Mouse (Mus musculus): ENCODE data around the gene Actl6b. TPM values are rescaled to one million over a fixed set of nuclear protein-coding genes. Genes with fewer than 3 reads are reported as not detected.

Gene Actl6b
- polyA plus RNA-seq, 1 experiment: not detected

GRCm38 (mm10) chr5:137519691-137520550 lies 33.4 kb upstream of the Actl6b start:
- Histone ChIP-seq H3K4me3 (replicated peaks) (no peak overlapping the region), H3K36me3 (replicated peaks; ENCODE audit: low read length) (peaks cover 80% of the 10 kb centered on the region), H3K27me3 (replicated peaks) (no peaks in the 10 kb centered on the region), H3K9me3 (no peaks in the 10 kb centered on the region), H3K4me1 (peaks cover 32% of the 10 kb centered on the region)
- TF ChIP-seq GATA1 (IDR thresholded peaks at IDR 0.05; ENCODE audit: borderline replicate concordance, low read length) (no peak), FLI1 (IDR thresholded peaks at IDR 0.05; ENCODE audit: low read length) (no peak)

- H3K36me3 ChIP-seq (replicated peaks; ENCODE audit: low read length): peaks cover 99% of the 10 kb centered on the region
- no peaks in the 10 kb centered on the region for H3K27me3 ChIP-seq (replicated peaks)
- no peak overlapping the region for H3K4me3 ChIP-seq (replicated peaks)
- H3K9me3 ChIP-seq: no peaks in the 10 kb centered on the region
- H3K4me1 ChIP-seq: peaks cover 18% of the 10 kb centered on the region
- TF ChIP-seq GATA1 (IDR thresholded peaks at IDR 0.05; ENCODE audit: borderline replicate concordance, low read length): no peak
- no peak for TF ChIP-seq FLI1 (IDR thresholded peaks at IDR 0.05; ENCODE audit: low read length)
Observed at GRCm38 (mm10) chr5:137521861-137522260, 31.5 kb upstream of the Actl6b start.

GRCm38 (mm10) chr5:137522711-137523110 lies 30.6 kb upstream of the Actl6b start:
- TF ChIP-seq FLI1 (IDR thresholded peaks at IDR 0.05; ENCODE audit: low read length): no peak
- no peak for TF ChIP-seq GATA1 (IDR thresholded peaks at IDR 0.05; ENCODE audit: borderline replicate concordance, low read length)
- H3K27me3 ChIP-seq (replicated peaks): no peaks in the 10 kb centered on the region
- H3K9me3 ChIP-seq: no peaks in the 10 kb centered on the region
- peaks cover 99% of the 10 kb centered on the region for H3K36me3 ChIP-seq (replicated peaks; ENCODE audit: low read length)
- no peak overlapping the region for H3K4me3 ChIP-seq (replicated peaks)
- H3K4me1 ChIP-seq: peaks cover 10% of the 10 kb centered on the region

- Histone ChIP-seq H3K27me3 (replicated peaks) (no peaks in the 10 kb centered on the region), H3K4me1 (peaks cover 12% of the 10 kb centered on the region), H3K4me3 (replicated peaks) (no peak overlapping the region), H3K36me3 (replicated peaks; ENCODE audit: low read length) (peaks cover 99% of the 10 kb centered on the region), H3K9me3 (no peaks in the 10 kb centered on the region)
- no peak for TF ChIP-seq GATA1 (IDR thresholded peaks at IDR 0.05; ENCODE audit: borderline replicate concordance, low read length)
- no peak for TF ChIP-seq FLI1 (IDR thresholded peaks at IDR 0.05; ENCODE audit: low read length)
Observed at GRCm38 (mm10) chr5:137523396-137524250, 29.7 kb upstream of the Actl6b start.

GRCm38 (mm10) chr5:137524251-137524515 lies 29.1 kb upstream of the Actl6b start:
- Histone ChIP-seq H3K27me3 (replicated peaks) (no peaks in the 10 kb centered on the region), H3K4me3 (replicated peaks) (no peak overlapping the region), H3K9me3 (no peaks in the 10 kb centered on the region), H3K36me3 (replicated peaks; ENCODE audit: low read length) (peaks cover 99% of the 10 kb centered on the region), H3K4me1 (peaks cover 17% of the 10 kb centered on the region)
- TF ChIP-seq FLI1 (IDR thresholded peaks at IDR 0.05; ENCODE audit: low read length) (no peak), GATA1 (IDR thresholded peaks at IDR 0.05; ENCODE audit: borderline replicate concordance, low read length) (no peak)

- Histone ChIP-seq H3K9me3 (no peaks in the 10 kb centered on the region), H3K27me3 (replicated peaks) (no peaks in the 10 kb centered on the region), H3K4me1 (peaks cover 22% of the 10 kb centered on the region), H3K4me3 (replicated peaks) (no peak overlapping the region), H3K36me3 (replicated peaks; ENCODE audit: low read length) (peaks cover 99% of the 10 kb centered on the region)
- TF ChIP-seq GATA1 (IDR thresholded peaks at IDR 0.05; ENCODE audit: borderline replicate concordance, low read length) (no peak), FLI1 (IDR thresholded peaks at IDR 0.05; ENCODE audit: low read length) (no peak)
Observed at GRCm38 (mm10) chr5:137524671-137525070, 28.6 kb upstream of the Actl6b start.

- Histone ChIP-seq H3K36me3 (replicated peaks; ENCODE audit: low read length) (peaks cover 99% of the 10 kb centered on the region), H3K4me3 (replicated peaks) (no peak overlapping the region), H3K27me3 (replicated peaks) (no peaks in the 10 kb centered on the region), H3K4me1 (peaks cover 30% of the 10 kb centered on the region), H3K9me3 (no peaks in the 10 kb centered on the region)
- TF ChIP-seq GATA1 (IDR thresholded peaks at IDR 0.05; ENCODE audit: borderline replicate concordance, low read length): no peak
- TF ChIP-seq FLI1 (IDR thresholded peaks at IDR 0.05; ENCODE audit: low read length): no peak
Observed at GRCm38 (mm10) chr5:137525511-137525910, 27.8 kb upstream of the Actl6b start.

- H3K9me3 ChIP-seq: no peaks in the 10 kb centered on the region
- no peak for TF ChIP-seq GATA1 (IDR thresholded peaks at IDR 0.05; ENCODE audit: borderline replicate concordance, low read length)
- TF ChIP-seq FLI1 (IDR thresholded peaks at IDR 0.05; ENCODE audit: low read length): no peak
Observed at GRCm38 (mm10) chr5:137526192-137526936, 27.0 kb upstream of the Actl6b start.

GRCm38 (mm10) chr5:137527413-137527812 lies 25.9 kb upstream of the Actl6b start:
- no peak overlapping the region for H3K4me3 ChIP-seq (replicated peaks)
- peaks cover 39% of the 10 kb centered on the region for H3K4me1 ChIP-seq
- H3K27me3 ChIP-seq (replicated peaks): no peaks in the 10 kb centered on the region
- H3K36me3 ChIP-seq (replicated peaks; ENCODE audit: low read length): peaks cover 83% of the 10 kb centered on the region
- no peak for TF ChIP-seq FLI1 (IDR thresholded peaks at IDR 0.05; ENCODE audit: low read length)
- no peak for TF ChIP-seq GATA1 (IDR thresholded peaks at IDR 0.05; ENCODE audit: borderline replicate concordance, low read length)
- H3K9me3 ChIP-seq: no peaks in the 10 kb centered on the region

More at GRCm38 (mm10) chr5:137526192-137526936, 27.0 kb upstream of the Actl6b start:
- Histone ChIP-seq H3K4me1 (peaks cover 39% of the 10 kb centered on the region), H3K4me3 (replicated peaks) (no peak overlapping the region), H3K27me3 (replicated peaks) (no peaks in the 10 kb centered on the region), H3K36me3 (replicated peaks; ENCODE audit: low read length) (peaks cover 93% of the 10 kb centered on the region)

All from megakaryocyte, embryonic 14.5 days (primary cell).